Mouse (Mus musculus) intestine, embryonic 15.5 days (tissue): ENCODE measurements around the gene Klc4. TPM values are rescaled to one million over a fixed set of nuclear protein-coding genes. Genes with fewer than 3 reads are reported as not detected.

Experiments used
- ATAC-seq: fragments of 200-750 bp; cut with Nextera tagmentation; 2 replicates; pipeline ENCODE4 v1.8.0; 2017; ENCODE audit warnings: moderate TSS enrichment, moderate library complexity
- H3K27ac ChIP-seq: fragments of 300-500 bp; sonication (generic); 2 replicates; pipeline ENCODE4 v1.5.1; 2015; ENCODE audit warnings: mild to moderate bottlenecking, inconsistent platforms
- H3K27me3 ChIP-seq: fragments of 300-500 bp; sonication (generic); replicated peaks from 2 replicates; pipeline ENCODE4 v1.6.1; 2015; ENCODE audit warnings: inconsistent platforms
- H3K36me3 ChIP-seq: fragments of 300-500 bp; sonication (generic); 2 replicates; pipeline ENCODE4 v1.6.1; 2015; ENCODE audit warnings: inconsistent platforms
- H3K4me1 ChIP-seq: fragments of 300-500 bp; sonication (generic); replicated peaks from 2 replicates; pipeline ENCODE4 v1.6.1; 2015; ENCODE audit warnings: inconsistent platforms
- H3K4me2 ChIP-seq: fragments of 300-500 bp; sonication (generic); replicated peaks from 2 replicates; pipeline ENCODE4 v1.6.1; 2015; ENCODE audit warnings: mild to moderate bottlenecking, inconsistent platforms
- H3K4me3 ChIP-seq: fragments of 300-500 bp; sonication (generic); replicated peaks from 2 replicates; pipeline ENCODE4 v1.5.1; 2015; ENCODE audit warnings: inconsistent platforms
- H3K9ac ChIP-seq: fragments of 300-500 bp; sonication (generic); 2 replicates; pipeline ENCODE4 v1.6.1; 2015; ENCODE audit warnings: inconsistent platforms
- H3K9me3 ChIP-seq: fragments of 300-500 bp; sonication (generic); 2 replicates; pipeline ENCODE4 v1.6.1; 2016; ENCODE audit warnings: inconsistent platforms
- WGBS: fragments of 180-500 bp; shearing (Covaris S2); methylation state at CpG from one replicate; pipeline ENCODE4 v1.1.7; 2015; 5-methylcytosine and 5-hydroxymethylcytosine counted together
- polyA plus RNA-seq: library from polyadenylated mRNA; unstranded; fragments of >200 nt; fragmentation: Nextera tagmentation; extraction: Ambion mirVana; gene quantifications from 2 replicates; pipeline ENCODE4 v1.2.1, GENCODE M21; 2015

Klc4 gene
- polyA plus RNA-seq, 1 experiment from 2014 or later: 64.6 TPM

DNA sequence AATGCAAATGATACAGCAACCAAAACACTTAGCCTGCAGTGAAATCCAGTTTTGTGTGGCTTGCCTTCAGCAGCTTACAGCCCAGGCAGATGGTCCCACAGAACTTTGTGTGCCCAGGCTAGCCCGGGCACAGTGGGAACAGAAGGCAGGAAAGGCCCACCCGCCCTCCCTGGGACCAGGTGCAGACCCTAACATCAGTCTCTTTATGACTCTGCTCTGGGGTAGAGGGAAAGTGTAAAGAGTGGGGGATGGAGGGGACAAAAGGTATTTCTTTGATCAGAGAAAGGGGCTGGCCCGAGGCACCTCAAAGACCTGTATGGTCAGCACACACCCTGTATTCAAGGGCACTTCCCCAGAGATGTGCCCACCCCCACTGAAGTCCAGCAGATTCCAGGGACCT is 32.6 kb downstream of the Klc4 start:
- peaks cover 61% of the 10 kb centered on the region for H3K4me1 ChIP-seq
- no peak overlapping the region for H3K27ac ChIP-seq
- H3K9ac ChIP-seq: no peak overlapping the region
- H3K4me2 ChIP-seq: no peak overlapping the region
- H3K4me3 ChIP-seq: no peak overlapping the region
- ATAC-seq: no peak
- no peaks in the 10 kb centered on the region for H3K27me3 ChIP-seq
- H3K36me3 ChIP-seq: no peaks in the 10 kb centered on the region
- no peaks in the 10 kb centered on the region for H3K9me3 ChIP-seq
- 25% methylated on average over 3 of the region's 3 CpGs for WGBS

- H3K9me3 ChIP-seq: no peaks in the 10 kb centered on the region
- no peaks in the 10 kb centered on the region for H3K27me3 ChIP-seq
- peaks cover 57% of the 10 kb centered on the region for H3K4me1 ChIP-seq
- H3K4me2 ChIP-seq: 0 out of 2 replicates have a peak overlapping the region, but pooled peaks have one; percentile 4
- H3K4me3 ChIP-seq: no peak overlapping the region
- 26% methylated on average over 4 of the region's 4 CpGs for WGBS
- no peak overlapping the region for H3K9ac ChIP-seq
- no peak for ATAC-seq
- no peaks in the 10 kb centered on the region for H3K36me3 ChIP-seq
- H3K27ac ChIP-seq: no peak overlapping the region; the same call in 1 of the 2 replicates
Measured at GRCm38 (mm10) chr17:46612820-46613219, 33.0 kb downstream of the Klc4 start.

DNA sequence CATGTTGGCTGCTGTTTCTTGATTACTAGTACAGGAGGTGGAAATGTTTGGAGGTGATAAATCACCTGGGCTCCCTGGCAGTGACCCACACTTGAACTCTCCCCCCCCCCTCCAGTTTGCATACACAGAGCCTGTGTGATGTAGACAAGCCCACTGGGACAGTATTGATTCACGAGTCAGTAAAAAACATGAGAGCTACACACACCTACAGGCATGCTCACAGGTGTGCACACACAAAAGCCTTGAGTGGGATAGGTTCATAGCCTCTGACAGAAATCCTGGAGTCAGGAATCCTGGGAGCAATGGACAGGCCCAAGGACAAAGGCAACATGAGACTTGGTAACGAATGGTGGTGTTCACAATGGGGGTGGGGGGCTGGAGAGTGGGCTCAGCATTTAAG is 33.6 kb downstream of the Klc4 start:
- H3K9me3 ChIP-seq: no peaks in the 10 kb centered on the region
- H3K4me3 ChIP-seq: no peak overlapping the region
- H3K36me3 ChIP-seq: no peaks in the 10 kb centered on the region
- ATAC-seq: peak; percentile 18; the same call in 1 of the 2 replicates
- peaks cover 50% of the 10 kb centered on the region for H3K4me1 ChIP-seq
- H3K27me3 ChIP-seq: no peaks in the 10 kb centered on the region
- H3K27ac ChIP-seq: no peak overlapping the region; the same call in 1 of the 2 replicates
- 43% methylated on average over 2 of the region's 2 CpGs for WGBS
- no peak overlapping the region for H3K9ac ChIP-seq
- no peak overlapping the region for H3K4me2 ChIP-seq

DNA sequence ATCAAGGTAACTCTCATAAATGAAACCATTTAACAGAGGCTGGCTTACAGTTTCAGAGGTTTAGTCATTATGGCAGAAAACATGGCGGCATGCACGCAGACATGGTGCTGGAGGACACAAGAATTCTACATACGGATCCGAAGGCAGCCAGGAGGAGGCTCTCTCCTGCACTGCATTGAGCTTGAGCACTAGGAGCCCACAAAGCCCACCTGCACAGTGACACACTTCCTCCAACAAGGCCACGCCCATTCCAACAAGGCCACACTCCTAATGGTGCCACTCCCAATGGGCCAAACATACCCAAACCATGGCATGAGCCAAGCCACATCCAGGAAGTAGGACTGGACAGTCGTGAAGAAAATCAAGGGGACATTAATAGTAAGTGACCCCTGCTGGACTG is 34.5 kb downstream of the Klc4 start:
- WGBS: 91% methylated on average over 6 of the region's 6 CpGs
- no peaks in the 10 kb centered on the region for H3K9me3 ChIP-seq
- H3K4me1 ChIP-seq: peaks cover 44% of the 10 kb centered on the region
- H3K27me3 ChIP-seq: no peaks in the 10 kb centered on the region
- no peaks in the 10 kb centered on the region for H3K36me3 ChIP-seq
- no peak overlapping the region for H3K4me2 ChIP-seq
- no peak overlapping the region for H3K9ac ChIP-seq
- no peak for ATAC-seq
- H3K4me3 ChIP-seq: no peak overlapping the region
- H3K27ac ChIP-seq: no peak overlapping the region

GRCm38 (mm10) chr17:46609721-46610514 is 35.9 kb downstream of the Klc4 start:
- no peaks in the 10 kb centered on the region for H3K36me3 ChIP-seq
- no peak overlapping the region for H3K4me3 ChIP-seq
- H3K9me3 ChIP-seq: no peaks in the 10 kb centered on the region
- peak overlapping the region; percentile 46 for H3K4me2 ChIP-seq
- H3K27me3 ChIP-seq: no peaks in the 10 kb centered on the region
- ATAC-seq: peak; percentile 78
- WGBS: 47% methylated on average over 15 of the region's 15 CpGs
- H3K9ac ChIP-seq: no peak overlapping the region
- H3K27ac ChIP-seq: peak overlapping the region; percentile 54; the same call in 1 of the 2 replicates
- H3K4me1 ChIP-seq: peaks cover 45% of the 10 kb centered on the region

DNA sequence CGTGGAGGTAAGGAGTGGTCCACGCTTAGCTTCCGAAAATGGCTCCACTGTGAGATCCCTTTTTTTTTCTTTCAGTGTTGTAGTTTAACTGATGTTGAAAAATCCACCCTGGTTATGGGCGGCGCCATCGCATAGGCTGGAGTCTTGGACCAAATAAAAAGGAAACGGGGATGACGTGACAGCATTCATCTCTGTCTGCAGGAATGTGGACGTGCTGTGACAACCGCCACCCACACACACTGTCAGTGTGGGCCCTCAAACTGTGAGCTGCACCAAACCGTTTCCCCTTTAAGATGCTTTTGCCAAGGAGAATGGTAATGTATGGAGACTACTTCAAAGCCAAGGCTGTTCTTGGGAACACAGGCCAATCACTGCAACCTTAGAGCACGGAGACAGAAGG is 39.8 kb downstream of the Klc4 start:
- Histone ChIP-seq H3K36me3 (no peaks in the 10 kb centered on the region), H3K4me3 (no peak overlapping the region), H3K27me3 (no peaks in the 10 kb centered on the region), H3K4me1 (peaks cover 24% of the 10 kb centered on the region), H3K4me2 (no peak overlapping the region), H3K9me3 (no peaks in the 10 kb centered on the region), H3K9ac (no peak overlapping the region), H3K27ac (no peak overlapping the region)
- no peak for ATAC-seq
- 84% methylated on average over 12 of the region's 12 CpGs for WGBS

- H3K27me3 ChIP-seq: no peaks in the 10 kb centered on the region
- H3K4me1 ChIP-seq: peaks cover 19% of the 10 kb centered on the region
- no peak overlapping the region for H3K9ac ChIP-seq
- 73% methylated on average over 5 of the region's 5 CpGs for WGBS
- ATAC-seq: no peak
- no peaks in the 10 kb centered on the region for H3K9me3 ChIP-seq
- no peak overlapping the region for H3K4me2 ChIP-seq
- H3K4me3 ChIP-seq: no peak overlapping the region
- no peak overlapping the region for H3K27ac ChIP-seq
- no peaks in the 10 kb centered on the region for H3K36me3 ChIP-seq
Measured at GRCm38 (mm10) chr17:46605126-46605525, 40.7 kb downstream of the Klc4 start.

GRCm38 (mm10) chr17:46603229-46603628 is 42.6 kb downstream of the Klc4 start:
- 94% methylated on average over 4 of the region's 4 CpGs for WGBS
- no peak overlapping the region for H3K9ac ChIP-seq

DNA sequence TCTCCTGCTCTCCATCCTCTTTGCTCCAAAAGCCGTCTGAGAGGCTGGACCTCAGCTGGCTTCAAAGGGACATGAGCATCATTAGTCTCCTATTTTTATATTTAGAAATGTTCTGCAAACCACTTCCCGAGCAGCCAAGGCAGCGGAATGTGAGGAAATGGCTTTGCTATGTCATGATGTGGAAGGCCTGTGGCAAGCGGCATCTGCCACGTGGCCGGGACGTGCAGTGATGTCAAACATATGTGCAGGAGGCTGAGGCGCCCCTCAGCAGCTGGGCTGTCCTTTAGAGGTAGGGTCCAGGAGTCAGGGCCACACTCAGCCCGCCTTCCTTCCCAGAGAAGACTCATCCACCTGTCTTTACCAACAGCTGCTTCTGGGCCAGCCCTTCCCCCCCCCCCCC is 43.6 kb downstream of the Klc4 start:
- no peaks in the 10 kb centered on the region for H3K27me3 ChIP-seq
- H3K36me3 ChIP-seq: no peaks in the 10 kb centered on the region
- no peak overlapping the region for H3K4me3 ChIP-seq
- H3K4me1 ChIP-seq: peaks cover 12% of the 10 kb centered on the region
- no peak overlapping the region for H3K4me2 ChIP-seq
- no peaks in the 10 kb centered on the region for H3K9me3 ChIP-seq
- peak overlapping the region; percentile 59; the same call in 1 of the 2 replicates for H3K27ac ChIP-seq
- no peak overlapping the region for H3K9ac ChIP-seq
- 47% methylated on average over 9 of the region's 9 CpGs for WGBS
- ATAC-seq: peak; percentile 60; the same call in 1 of the 2 replicates

More at GRCm38 (mm10) chr17:46603229-46603628, 42.6 kb downstream of the Klc4 start:
- Histone ChIP-seq H3K9me3 (no peaks in the 10 kb centered on the region), H3K4me2 (no peak overlapping the region), H3K27me3 (no peaks in the 10 kb centered on the region), H3K36me3 (no peaks in the 10 kb centered on the region), H3K4me3 (no peak overlapping the region), H3K27ac (no peak overlapping the region), H3K4me1 (peaks cover 12% of the 10 kb centered on the region)
- ATAC-seq: no peak

GRCm38 (mm10) chr17:46600569-46600968 is 45.3 kb downstream of the Klc4 start:
- no peak for ATAC-seq
- WGBS: 93% methylated on average over 2 of the region's 2 CpGs
- Histone ChIP-seq H3K9me3 (no peaks in the 10 kb centered on the region), H3K36me3 (no peaks in the 10 kb centered on the region), H3K27me3 (no peaks in the 10 kb centered on the region), H3K9ac (no peak overlapping the region), H3K27ac (no peak overlapping the region), H3K4me3 (no peak overlapping the region), H3K4me2 (no peak overlapping the region), H3K4me1 (peaks cover 12% of the 10 kb centered on the region)

GRCm38 (mm10) chr17:46598963-46599362 is 46.9 kb downstream of the Klc4 start:
- Histone ChIP-seq H3K27me3 (no peaks in the 10 kb centered on the region), H3K9ac (no peak overlapping the region), H3K27ac (no peak overlapping the region), H3K9me3 (no peaks in the 10 kb centered on the region), H3K4me1 (peaks cover 18% of the 10 kb centered on the region), H3K4me2 (no peak overlapping the region), H3K36me3 (no peaks in the 10 kb centered on the region), H3K4me3 (no peak overlapping the region)
- 82% methylated on average over 4 of the region's 4 CpGs for WGBS
- no peak for ATAC-seq

DNA sequence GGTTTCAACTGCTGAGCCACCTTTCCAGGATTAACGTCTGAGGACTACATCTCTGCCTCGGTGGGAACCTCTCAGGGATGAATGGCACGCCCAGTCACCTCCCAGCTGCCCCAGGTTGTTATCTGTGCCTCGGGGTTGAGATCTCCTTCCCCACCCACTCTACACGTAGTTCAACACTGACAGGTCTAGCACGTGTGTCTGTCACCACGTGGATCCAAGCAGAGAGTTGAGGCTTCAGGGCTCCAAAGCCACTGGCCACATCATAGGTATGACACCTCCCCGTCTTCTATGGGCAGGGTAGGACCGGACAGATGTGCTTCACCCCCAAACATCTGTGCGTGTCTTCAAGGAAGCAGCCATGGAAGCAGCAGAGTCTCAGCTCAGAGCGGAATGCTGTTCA is 47.9 kb downstream of the Klc4 start:
- 78% methylated on average over 11 of the region's 11 CpGs for WGBS
- ATAC-seq: no peak
- peaks cover 23% of the 10 kb centered on the region for H3K4me1 ChIP-seq

DNA sequence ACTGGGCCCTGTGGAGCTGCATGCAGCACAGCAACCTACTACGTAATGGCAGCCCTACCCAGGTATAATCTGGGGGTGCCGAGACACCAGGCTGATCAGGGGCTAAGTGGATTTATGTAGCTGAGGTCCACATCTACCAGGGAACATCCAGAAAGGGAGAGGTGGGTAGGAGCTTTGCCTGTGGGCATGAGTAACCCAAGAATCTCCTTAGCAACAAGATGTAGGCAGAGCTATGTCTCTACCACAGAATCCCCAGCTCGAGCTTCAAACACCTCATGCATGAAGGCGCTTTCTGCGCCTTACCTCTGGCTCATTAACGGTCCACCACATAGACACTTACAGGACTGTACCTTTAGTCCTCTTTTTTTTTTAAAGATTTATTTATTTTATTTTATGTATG is 50.5 kb downstream of the Klc4 start:
- Histone ChIP-seq H3K9ac (no peak overlapping the region), H3K27me3 (no peaks in the 10 kb centered on the region), H3K4me2 (no peak overlapping the region), H3K27ac (peak overlapping the region; percentile 55; the same call in 1 of the 2 replicates), H3K9me3 (no peaks in the 10 kb centered on the region), H3K36me3 (peaks cover 1% of the 10 kb centered on the region; the same call in 1 of the 2 replicates), H3K4me1 (peaks cover 26% of the 10 kb centered on the region), H3K4me3 (no peak overlapping the region)
- WGBS: 78% methylated on average over 6 of the region's 6 CpGs
- ATAC-seq: no peak

More for the DNA sequence above, 47.9 kb downstream of the Klc4 start:
- Histone ChIP-seq H3K9me3 (no peaks in the 10 kb centered on the region), H3K4me3 (no peak overlapping the region), H3K9ac (no peak overlapping the region), H3K36me3 (no peaks in the 10 kb centered on the region), H3K27ac (no peak overlapping the region), H3K4me2 (no peak overlapping the region), H3K27me3 (no peaks in the 10 kb centered on the region)
